Mouse (Mus musculus) cerebellum, adult (tissue): ENCODE measurements at regions not wholly inside any gene's neighbourhood (a gene's known extent, or its start where the extent isn't known, plus 50 kb on each side); places are given as distances from the start of the nearest gene placed in this dataset.

Source experiments
- ATAC-seq: cut with Nextera tagmentation; 2 replicates; pipeline ENCODE4 v1.9.2; 2017; ENCODE audit warnings: mild to moderate bottlenecking, moderate library complexity, mixed read lengths; ENCODE audit not compliant: insufficient number of reproducible peaks, low FRiP score, low TSS enrichment

DNA sequence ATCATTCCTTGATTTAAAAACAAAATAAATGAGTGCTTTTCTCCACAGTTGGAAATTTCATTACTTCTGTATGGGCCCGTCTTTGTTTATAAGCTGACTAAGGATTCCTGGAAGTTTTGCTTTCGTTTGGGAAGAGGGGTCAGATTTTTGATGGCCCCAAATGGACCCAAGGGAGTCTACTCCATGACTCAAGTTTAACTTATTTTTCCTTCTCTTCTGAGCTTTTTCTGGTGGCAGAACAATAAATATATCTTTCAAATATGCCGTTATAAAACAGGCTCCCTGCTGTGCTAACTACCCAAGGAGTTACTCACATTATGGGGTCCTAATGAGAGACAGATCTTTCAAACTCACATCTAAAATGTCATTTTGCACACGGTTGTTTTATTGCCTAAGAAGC is 187.4 kb upstream of the BC052040 start:
- ATAC-seq, result no peak

GRCm38 (mm10) chr2:115398550-115398949 is 183.0 kb upstream of the BC052040 start:
- no peak for ATAC-seq

- ATAC-seq, result no peak
These were observed 182.3 kb upstream of the BC052040 start for GRCm38 (mm10) chr2:115399107-115399740.

GRCm38 (mm10) chr2:115399987-115400550 is 181.4 kb upstream of the BC052040 start:
- ATAC-seq, result no peak

GRCm38 (mm10) chr2:115402246-115402645 is 179.3 kb upstream of the BC052040 start:
- ATAC-seq, result no peak

DNA sequence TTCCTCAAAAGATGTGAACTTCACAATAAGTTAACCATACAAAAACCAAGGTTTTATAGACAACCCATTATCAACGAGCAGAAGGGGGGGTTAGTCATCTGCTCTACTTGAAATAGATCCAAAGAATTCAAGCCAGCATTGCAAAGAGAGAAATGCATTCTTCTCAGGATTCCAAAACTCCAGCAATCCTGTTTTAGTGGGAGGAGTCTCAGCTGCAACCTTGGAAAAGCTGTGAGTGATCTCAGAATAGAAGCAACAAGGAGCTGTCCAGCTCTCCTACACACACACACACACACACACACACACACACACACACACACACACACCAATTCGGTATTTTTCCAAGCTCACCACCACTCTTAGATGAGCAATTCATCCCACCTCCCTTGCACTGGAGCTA is 149.0 kb upstream of the BC052040 start:
- no peak for ATAC-seq

DNA sequence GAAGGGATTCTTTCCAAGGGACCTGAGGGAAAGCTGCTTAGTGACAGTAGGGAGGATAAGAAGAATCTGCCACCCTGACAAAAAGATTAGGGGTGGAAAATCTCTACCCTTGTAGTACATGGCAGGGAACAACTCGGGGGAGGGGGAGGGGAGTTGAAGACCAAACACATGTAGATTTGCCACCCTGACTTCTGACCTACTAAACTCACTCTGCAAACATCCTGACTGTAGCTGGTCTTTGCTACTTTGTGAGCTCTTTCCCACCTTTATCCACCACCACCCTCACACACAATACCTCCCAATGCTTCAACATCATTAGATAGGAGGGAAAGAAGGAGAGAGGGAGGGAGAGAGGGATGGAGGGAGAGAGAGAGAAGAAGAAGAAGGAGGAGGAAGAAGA is 140.4 kb upstream of the BC052040 start:
- no peak for ATAC-seq

GRCm38 (mm10) chr2:115449783-115450483 is 131.6 kb upstream of the BC052040 start:
- ATAC-seq, result no peak

- ATAC-seq, result no peak
These were observed 125.9 kb upstream of the BC052040 start for GRCm38 (mm10) chr2:115455593-115455992.

GRCm38 (mm10) chr2:115456372-115457022 is 125.0 kb upstream of the BC052040 start:
- ATAC-seq, result no peak

DNA sequence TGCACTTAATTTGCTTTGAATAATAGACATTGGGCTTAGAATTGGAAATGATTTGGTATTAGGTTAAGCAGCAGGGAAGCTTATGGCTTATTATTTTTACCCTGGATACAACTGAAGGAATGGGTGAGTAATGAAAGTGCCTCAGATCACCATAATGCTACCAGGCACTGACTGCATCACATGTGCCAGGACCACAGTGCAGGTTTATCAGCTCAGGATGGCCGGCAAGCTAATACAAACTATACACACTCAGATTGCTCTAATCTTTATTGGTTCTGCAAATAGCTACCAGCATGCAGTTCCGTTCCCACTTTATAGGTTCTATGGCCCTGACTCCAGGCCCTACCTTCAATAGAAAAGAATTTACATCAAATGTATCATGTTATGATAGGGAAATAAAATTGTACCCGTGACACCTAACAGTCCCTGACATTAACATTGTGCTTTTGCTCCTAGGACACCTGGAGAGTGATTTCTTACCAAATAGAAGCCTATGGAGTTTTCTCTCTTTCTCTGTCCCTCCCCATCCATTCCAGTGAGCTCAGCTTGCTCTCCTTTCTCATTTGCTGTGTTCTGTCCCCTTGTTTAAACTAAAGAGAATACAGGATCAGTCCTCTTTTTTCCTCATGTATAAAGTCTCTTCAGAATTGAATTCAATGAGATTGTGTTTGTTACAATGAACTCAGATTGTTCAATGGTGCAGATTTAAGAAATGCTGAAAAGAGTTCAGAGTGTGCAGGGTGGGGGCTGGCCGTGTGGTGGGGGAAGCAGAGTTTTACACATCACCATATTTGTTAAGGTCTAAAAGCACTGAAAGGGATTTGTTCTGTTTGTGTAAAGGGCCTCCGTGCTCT is 121.3 kb upstream of the BC052040 start:
- ATAC-seq, result no peak

- ATAC-seq, result no peak
These were observed 120.7 kb upstream of the BC052040 start for GRCm38 (mm10) chr2:115460882-115461151.

DNA sequence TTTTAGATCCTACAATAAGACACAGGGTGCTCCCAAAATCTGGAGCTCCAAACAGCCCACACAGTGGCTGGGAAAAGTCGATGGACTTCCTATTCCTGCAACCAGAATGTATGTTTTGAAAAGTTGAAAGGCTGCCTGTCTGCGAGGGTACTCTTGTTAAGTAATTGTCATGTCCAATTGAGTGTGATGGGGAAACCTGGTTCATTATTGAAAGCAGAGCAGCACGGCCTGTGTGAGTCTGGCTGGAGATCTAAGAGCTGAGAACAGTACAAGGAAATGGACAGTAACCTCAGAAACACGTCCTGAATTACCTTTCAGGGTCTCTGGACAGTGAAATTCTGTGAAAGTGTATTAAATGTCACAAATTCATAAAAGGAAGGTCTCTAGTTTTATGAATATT is 115.3 kb upstream of the BC052040 start:
- ATAC-seq, result no peak

GRCm38 (mm10) chr2:115467107-115467745 is 114.3 kb upstream of the BC052040 start:
- no peak for ATAC-seq

DNA sequence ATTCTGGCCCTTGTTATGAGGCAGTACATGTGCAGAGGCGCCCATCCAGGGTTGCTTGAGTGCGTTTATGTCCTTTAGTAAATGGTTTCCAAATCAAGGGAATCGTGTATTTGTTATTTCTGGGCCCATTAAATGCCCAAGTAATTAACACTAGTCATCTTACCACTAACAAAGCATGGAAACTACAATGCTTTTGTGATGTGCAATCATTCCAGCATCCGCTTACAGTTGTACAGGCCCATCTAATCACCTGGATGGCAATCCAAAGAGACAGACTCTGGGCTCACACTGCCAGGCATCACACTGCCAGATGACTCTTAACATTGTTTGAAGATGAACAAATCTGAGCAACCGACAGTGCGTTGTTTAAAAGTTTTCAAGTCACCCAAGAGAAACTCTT is 113.6 kb upstream of the BC052040 start:
- no peak for ATAC-seq

- no peak for ATAC-seq
These were observed 113.0 kb upstream of the BC052040 start for GRCm38 (mm10) chr2:115468471-115468909.

DNA sequence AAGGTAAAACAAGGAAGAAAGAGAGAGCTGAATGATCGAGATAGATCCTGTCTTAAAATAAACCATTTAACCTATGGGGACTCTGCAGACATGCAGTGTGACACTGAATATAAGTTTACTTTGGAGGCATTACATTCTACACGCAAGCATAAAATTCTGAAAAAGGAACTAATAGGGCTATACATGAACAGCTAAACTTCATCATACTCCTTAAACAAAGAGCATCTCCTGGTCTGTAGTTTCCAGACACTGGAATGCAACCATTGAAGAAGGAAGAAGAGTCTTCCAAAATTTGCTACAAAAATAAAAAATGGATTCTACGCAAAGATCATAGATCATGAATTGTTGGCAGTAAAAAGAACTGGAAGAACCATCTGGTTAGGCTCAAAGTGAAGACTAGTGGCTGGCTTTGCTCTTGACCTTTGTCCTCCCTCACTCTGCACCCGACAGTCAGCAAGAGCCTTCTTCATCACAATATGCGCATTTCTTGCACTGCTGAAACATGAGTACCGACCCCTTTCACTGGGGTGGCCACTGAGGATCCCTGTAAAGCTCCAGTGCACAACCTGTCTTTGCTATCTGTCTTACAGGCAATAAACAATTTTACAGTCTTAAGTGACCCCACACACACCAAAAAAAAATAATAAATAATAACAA is 112.2 kb upstream of the BC052040 start:
- ATAC-seq, result no peak

GRCm38 (mm10) chr2:115472393-115472792 is 109.1 kb upstream of the BC052040 start:
- no peak for ATAC-seq

DNA sequence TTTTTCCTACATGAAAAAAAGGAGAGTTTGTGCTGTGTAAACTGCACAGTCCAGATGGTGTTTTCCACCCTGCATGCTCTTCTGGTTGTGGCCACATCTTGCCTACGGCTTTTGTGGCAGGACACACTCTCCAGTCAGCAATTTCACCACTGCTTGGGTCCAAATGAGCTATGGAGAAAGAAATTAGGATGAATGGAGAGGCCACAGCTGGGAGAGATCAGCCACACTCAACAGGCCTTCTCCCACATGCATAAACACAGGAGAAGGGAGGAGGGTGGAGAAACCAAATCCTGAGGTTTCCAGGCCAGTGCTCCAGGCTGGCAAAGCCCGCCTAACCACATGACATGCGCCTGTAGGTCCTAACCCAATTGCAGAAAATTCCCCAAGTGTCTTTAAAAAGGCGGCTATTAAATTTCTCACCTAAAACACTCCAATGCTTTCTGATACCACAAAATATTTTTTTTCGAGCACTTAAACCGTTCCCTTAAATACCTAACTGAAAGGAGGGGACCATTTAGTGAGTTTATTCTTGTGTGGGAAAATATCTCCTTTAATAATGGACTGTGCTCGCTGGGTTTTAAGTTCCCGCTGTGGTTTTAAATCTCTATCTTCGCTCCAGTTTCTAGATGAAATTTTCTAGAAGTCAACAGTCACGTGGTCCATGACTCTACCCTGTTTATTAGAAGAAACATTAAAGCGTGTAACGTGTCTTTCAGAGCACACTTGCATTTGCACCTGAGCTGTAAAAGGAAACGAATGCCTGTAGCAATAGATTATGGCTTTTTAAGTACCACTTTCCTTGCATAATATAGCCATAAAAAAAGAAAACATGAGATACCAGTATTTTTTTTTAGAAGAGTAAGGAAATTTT is 97.9 kb upstream of the BC052040 start:
- no peak for ATAC-seq
